Mouse (Mus musculus): ENCODE data around the gene Mrpl52. TPM values are rescaled to one million over a fixed set of nuclear protein-coding genes. Genes with fewer than 3 reads are reported as not detected.

The Mrpl52 gene
- total RNA-seq, 2 experiments from 2014 or later, result 94.8 to 109 TPM

DNA sequence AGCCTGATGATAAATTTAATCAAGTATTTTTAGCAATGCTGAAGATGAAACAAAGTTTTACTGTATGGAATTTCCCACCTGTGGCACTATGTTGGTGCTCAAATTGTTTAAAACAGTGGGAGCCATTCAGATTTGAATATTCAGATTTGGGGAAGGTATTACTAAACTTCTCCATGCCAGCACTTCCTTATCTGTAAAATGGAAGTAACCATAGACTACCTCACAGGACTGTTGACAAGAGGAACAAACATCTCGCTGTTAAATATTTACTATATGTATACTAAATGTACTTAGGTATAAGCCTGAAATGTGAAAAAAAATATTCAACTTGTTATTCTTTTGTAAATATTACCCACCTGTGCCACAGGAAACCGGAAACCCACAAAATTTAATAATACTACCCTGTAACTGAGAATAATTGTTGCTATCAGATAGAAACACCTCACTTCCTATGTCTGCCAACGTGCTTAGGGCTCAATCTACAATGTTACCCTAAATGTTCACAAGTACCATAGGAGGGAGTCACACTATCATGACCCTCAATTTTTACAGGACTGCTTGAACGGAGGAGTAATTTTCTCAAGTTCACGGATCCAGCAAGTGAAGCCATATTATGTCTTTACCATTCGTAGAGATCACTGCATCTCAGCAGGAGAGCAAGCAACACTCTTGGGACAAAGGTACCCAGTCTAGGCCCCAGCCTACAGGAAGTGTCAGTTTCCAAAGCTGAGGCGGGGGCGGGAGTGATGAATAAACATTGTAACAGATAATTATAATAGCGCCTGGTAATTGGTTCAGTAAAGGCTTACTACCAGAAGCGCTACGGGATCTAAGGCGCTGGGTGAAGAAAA is 36.6 kb downstream of the Mrpl52 start:
- DNase-seq (ENCODE audit: low spot score in 2 of 2), result no peak

DNA sequence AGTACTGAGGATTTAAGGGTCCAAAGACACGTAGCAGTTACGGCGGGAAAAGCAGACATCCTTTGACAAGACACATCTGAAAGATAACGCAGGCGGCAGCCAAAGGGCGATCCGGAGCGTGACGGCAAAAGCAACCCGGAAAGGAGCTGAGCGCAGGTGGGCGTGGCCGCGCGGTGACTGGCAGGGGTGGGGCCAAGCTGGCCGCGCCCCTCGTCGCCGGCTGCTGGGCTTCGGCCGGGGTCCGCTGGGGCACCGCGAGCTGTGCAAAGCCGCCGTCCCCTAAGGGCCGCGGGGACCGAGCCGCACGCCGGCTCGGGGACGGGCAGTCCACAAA is 37.2 kb downstream of the Mrpl52 start, which contains the start of gene Lrp10:
Lrp10 (plus strand) TSS at position 179 of the 334 bp plus-strand sequence.
- DNase-seq (ENCODE audit: low spot score in 2 of 2), result peak; percentile 79 to 86

DNA sequence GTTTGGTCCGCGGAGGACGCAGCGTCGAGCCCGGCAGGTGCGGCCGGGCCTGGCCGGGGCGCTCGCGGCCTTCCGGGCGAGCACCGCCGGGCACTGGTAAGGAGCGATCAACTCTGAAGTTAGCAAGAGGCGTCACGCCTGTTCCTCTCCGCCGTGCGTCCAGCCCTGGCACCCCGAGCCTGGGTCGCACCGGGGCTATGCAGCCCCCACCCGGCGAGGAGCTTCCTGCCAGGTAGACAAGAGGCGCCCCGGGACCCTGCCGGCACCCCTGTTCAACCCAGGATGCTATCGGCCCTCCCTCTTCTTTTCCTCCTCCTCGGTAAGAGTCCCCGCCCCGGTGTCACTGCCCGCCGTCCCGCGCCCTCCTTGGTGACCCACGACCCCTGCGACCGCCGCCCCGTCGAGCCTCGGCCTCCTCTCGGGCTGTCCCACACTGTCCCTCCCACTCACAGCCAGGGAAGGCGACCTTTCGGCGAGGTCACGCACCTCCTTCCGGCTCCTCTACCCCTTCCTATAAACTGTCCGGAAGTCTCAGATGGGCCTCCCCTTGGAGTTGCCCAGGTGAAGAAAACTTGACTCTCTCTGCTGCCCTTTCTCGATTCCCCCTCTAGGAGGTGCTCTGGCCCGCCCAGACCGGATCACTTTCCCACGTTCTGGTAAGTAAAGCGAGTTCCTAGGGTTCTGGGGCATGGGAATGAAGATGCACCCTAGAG is 37.7 kb downstream of the Mrpl52 start:
- peak in 1 of 2 experiments; percentile 30 for DNase-seq (ENCODE audit: low spot score in 2 of 2)

DNA sequence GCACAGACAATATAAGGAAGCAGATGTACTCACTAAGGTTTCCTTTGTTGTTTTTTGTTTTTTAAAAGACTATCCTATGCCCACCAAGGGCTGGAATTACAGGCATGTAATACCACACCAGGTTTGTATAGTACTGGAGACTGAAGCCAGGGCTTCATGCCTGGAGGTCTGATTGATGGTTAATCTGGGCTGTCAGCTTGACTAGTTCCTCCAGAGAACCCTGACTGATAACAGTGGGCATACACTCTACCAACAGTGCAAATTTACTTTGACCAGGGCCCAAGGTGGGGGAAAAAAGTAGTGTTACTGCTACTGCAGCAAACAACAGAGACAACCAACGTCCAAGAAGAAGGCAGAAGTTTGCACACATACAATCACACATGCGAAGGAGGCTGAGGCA is 44.8 kb downstream of the Mrpl52 start:
- DNase-seq (ENCODE audit: low spot score in 2 of 2), result no peak

DNA sequence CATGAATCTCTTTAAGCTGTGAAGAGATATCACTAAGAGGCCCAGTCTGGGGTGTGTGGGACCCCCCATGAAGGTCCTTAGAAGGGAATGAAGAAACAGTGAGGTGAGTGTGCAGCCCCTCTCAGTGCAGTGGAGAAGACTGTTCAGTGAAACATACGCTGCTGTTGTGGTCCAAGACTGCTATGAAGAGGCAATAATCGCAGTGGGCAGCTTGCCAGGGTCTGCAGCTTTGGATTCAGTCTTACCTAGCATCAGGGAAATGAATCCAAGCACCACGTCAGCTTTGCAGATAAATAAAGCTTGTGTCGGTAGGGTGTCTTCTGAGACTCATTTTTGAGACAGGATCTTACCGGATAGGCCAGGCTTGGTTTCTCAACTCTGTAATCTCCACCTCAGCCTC is 46.0 kb downstream of the Mrpl52 start:
- no peak for DNase-seq (ENCODE audit: low spot score in 2 of 2)

DNA sequence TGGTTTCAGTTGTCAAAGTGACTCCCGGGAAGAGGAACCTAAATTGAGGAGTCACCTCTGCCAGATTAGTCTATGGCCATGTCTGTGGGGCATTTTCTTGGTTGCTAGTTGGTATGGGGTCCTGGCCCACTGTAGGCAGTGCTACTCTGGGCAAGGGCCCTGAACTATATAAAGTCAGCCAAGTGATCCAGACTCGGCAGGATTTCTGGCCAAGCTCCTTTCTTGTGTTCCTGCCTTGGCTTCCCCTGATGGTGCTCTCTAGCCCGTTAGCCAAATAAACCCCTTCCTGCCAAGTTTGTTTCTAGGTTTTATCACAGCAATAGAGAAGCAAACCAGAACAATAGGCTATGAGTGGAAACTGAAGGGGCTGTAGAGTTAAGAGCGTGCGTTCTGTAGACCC is 48.0 kb downstream of the Mrpl52 start:
- DNase-seq (ENCODE audit: low spot score in 2 of 2), result no peak

DNA sequence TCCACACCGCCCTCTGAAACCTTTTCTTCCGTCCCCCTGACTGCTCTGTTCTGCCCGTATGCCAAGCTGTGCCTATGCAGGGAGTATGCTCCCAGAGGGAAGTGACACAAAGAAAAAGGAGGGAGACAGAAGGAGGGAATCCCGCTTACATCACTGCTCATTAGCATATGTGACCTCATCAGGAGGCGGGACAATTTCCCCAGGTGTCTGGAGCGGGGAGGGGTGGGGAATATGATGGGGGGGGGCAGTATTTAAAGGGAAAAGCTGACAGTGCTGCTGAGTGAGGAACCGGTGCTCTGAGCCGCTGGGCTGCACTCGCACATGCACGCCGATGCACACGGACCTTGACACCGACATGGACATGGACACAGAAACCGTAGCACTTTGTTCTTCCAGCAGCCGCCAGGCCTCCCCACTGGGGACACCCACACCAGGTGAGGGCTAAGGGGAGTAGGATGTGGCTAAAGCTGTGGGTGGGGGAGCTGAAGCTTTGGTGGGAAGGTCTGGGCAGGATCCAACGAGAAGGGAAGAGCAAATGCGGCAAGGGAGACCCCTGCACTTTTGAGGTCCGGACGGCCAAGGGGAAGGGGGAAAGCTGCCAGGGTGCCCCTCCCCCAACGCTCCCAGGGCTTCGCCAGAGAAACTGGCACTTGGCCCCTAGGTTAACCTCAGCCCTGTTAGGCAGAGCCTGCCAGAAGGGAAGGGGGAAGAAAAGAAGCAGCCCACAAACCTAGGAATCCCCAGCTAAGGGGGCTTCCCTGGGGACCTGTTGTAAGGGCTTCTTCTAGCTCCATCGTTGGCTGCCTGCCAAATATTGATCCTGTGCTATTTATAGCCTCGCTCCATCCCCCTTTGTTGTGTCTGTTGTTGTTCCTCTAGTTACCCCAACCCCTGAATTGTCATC is 49.5 kb downstream of the Mrpl52 start, which contains the start of gene Rem2:
Rem2 (plus strand) TSS at position 160 of the 904 bp plus-strand sequence.
- peak; percentile 60 to 74 for DNase-seq (ENCODE audit: low spot score in 2 of 2)

DNA sequence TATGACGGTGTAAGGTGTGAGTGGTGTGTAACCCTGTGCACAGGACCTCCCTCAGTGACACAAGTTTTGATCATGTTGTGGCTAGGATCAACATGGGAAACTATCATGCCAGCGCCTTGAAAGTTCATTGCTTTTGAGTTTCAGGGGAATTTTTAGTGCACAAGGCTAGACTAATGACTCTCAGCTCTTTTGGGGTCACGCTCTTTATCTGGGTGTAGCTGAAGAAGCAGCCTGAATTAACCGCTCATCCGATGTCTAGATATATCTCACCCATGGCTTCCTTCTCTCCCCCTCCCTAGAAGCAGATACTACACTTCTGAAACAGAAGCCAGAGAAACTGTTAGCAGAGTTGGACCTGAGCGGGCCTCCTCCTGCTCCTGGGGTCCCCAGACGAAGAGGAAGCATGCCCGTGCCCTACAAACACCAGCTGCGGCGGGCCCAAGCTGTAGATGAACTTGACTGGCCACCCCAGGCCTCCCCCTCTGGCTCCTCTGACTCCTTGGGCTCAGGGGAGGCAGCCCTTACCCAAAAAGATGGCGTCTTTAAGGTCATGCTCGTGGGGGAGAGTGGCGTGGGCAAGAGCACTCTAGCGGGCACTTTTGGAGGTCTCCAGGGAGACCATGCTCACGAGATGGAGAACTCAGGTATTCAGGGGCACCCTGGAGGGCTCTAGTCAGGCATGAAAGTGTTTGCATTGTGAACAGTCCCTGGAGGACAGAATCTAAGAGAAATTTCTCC is 50.6 kb downstream of the Mrpl52 start:
- no peak for DNase-seq (ENCODE audit: low spot score in 2 of 2)

Other genes with a start within 250 kb of the Mrpl52 start
- gene Dad1, start 172.8 kb upstream of the Mrpl52 start, total RNA-seq (2021), result 100 to 1,000 TPM; 123 to 132 TPM
- gene Abhd4, start 172.7 kb upstream of the Mrpl52 start, total RNA-seq (2021), result 10 to 100 TPM; 54.8 to 60.0 TPM
- gene Olfr49, start 142.0 kb upstream of the Mrpl52 start, total RNA-seq (2021), result not detected
- 10 to 100 TPM; 51.9 to 53.9 TPM for gene Oxa1l, start 66.1 kb upstream of the Mrpl52 start, total RNA-seq (2021)
- gene Slc7a7, start 9.1 kb upstream of the Mrpl52 start, total RNA-seq (2021), result 1 to 10 TPM; 1.5 to 2.2 TPM
- gene Mmp14, start 4.7 kb downstream of the Mrpl52 start, total RNA-seq (2021), result 10 to 100 TPM; 15.0 to 15.2 TPM
- gene Lrp10, start 37.2 kb downstream of the Mrpl52 start, total RNA-seq (2021), result 10 to 100 TPM; 33.8 to 34.6 TPM
- gene Rem2, start 49.2 kb downstream of the Mrpl52 start, total RNA-seq (2021), result 10 to 100 TPM; 21.0 to 23.1 TPM
- 10 to 100 TPM; 51.5 to 56.7 TPM for gene Prmt5, start 90.6 kb downstream of the Mrpl52 start, total RNA-seq (2021)
- gene Haus4, start 127.7 kb downstream of the Mrpl52 start, total RNA-seq (2021), result 1 to 10 TPM; 2.6 to 3.4 TPM
- gene Ajuba, start 150.6 kb downstream of the Mrpl52 start, total RNA-seq (2021), result under 1 TPM; 0.86 to 0.89 TPM
- gene 4931414P19Rik, start 179.1 kb downstream of the Mrpl52 start, total RNA-seq (2021), result 1 to 10 TPM; 5.6 TPM
- 100 to 1,000 TPM; 209 to 210 TPM for gene Psmb5, start 191.1 kb downstream of the Mrpl52 start, total RNA-seq (2021)
- under 1 TPM; 0.25 to 0.54 TPM for gene Psmb11, start 194.5 kb downstream of the Mrpl52 start, total RNA-seq (2021)
- not detected for gene Gm17606, start 214.0 kb downstream of the Mrpl52 start, total RNA-seq (2021)
- gene Cdh24, start 214.5 kb downstream of the Mrpl52 start, total RNA-seq (2021), result 10 to 100 TPM; 20.4 to 22.3 TPM

All from layer of hippocampus, adult 18-20 months (tissue).